Mouse (Mus musculus): ENCODE results near the gene AL607142.1. TPM values are rescaled to one million over a fixed set of nuclear protein-coding genes. Genes with fewer than 3 reads are reported as not detected.

The AL607142.1 gene
- total and polyA plus RNA-seq, 3 experiments: not detected

- no peak overlapping the region for H3K27ac ChIP-seq (ENCODE audit: control insufficient read depth, low read depth, low read length)
- no peaks in the 10 kb centered on the region for H3K4me1 ChIP-seq (ENCODE audit: control insufficient read depth in 1 of 2, insufficient read depth in 2 of 2, low read length in 2 of 2)
- no peak overlapping the region for H3K4me3 ChIP-seq (ENCODE audit: control insufficient read depth in 1 of 2, insufficient read depth in 1 of 2, low read depth in 2 of 2, low read length in 2 of 2)
- H3K36me3 ChIP-seq (ENCODE audit: control insufficient read depth in 1 of 2, insufficient read depth in 2 of 2, low read length in 2 of 2): no peaks in the 10 kb centered on the region
- H3K9me3 ChIP-seq (replicated peaks; ENCODE audit: insufficient read depth, low read length): no peaks in the 10 kb centered on the region
- H3K79me2 ChIP-seq (ENCODE audit: control insufficient read depth, insufficient read depth, low read length, poor library complexity): no peaks in the 10 kb centered on the region
- H3K27me3 ChIP-seq (ENCODE audit: control insufficient read depth in 1 of 2, insufficient read depth in 2 of 2, low read length in 2 of 2): no peaks in the 10 kb centered on the region
- TF ChIP-seq KAT2A (conservative IDR thresholded peaks at IDR 0.05; ENCODE audit: low read depth, low read length) (no peak), TCF12 (IDR thresholded peaks at IDR 0.05; ENCODE audit: low read depth, low read length) (no peak), JUND (IDR thresholded peaks at IDR 0.05; ENCODE audit: low read depth, low read length) (no peak), RAD21 (IDR thresholded peaks at IDR 0.05; ENCODE audit: low read depth, low read length) (no peak), POLR2AphosphoS5 (IDR thresholded peaks at IDR 0.05; ENCODE audit: borderline replicate concordance, low read depth, low read length) (no peak), MAFK (IDR thresholded peaks at IDR 0.05; ENCODE audit: borderline replicate concordance, low read depth, low read length) (no peak), SMC3 (IDR thresholded peaks at IDR 0.05; ENCODE audit: low read depth, low read length) (no peak), MYC (IDR thresholded peaks at IDR 0.05; ENCODE audit: low read depth, low read length) (no peak), HCFC1 (IDR thresholded peaks at IDR 0.05; ENCODE audit: low read depth, low read length) (no peak), CTCF (IDR thresholded peaks at IDR 0.05 in 2 of 3, conservative IDR thresholded peaks at IDR 0.05 in 1 of 3; ENCODE audit: control insufficient read depth in 1 of 3, insufficient read depth in 1 of 3, low read depth in 2 of 3, low read length in 3 of 3, poor library complexity in 1 of 3, severe bottlenecking in 1 of 3) (no peak), MEF2A (IDR thresholded peaks at IDR 0.05; ENCODE audit: extremely low read depth, insufficient replicate concordance, low read depth, low read length, poor library complexity, severe bottlenecking) (no peak), TAL1 (IDR thresholded peaks at IDR 0.05; ENCODE audit: low read length) (no peak), CHD1 (IDR thresholded peaks at IDR 0.05; ENCODE audit: low read depth, low read length) (no peak), MXI1 (IDR thresholded peaks at IDR 0.05; ENCODE audit: low read depth, low read length) (no peak), ZMIZ1 (IDR thresholded peaks at IDR 0.05; ENCODE audit: low read depth, low read length) (no peak), BHLHE40 (IDR thresholded peaks at IDR 0.05; ENCODE audit: borderline replicate concordance, low read depth, low read length) (no peak)
- no peak for DNase-seq (ENCODE audit: low read depth, low spot score)
- no peak overlapping the region for H3K9ac ChIP-seq (ENCODE audit: control insufficient read depth, low read depth, low read length, poor library complexity, severe bottlenecking)
Observed at GRCm38 (mm10) chr4:120130926-120131325, 66.1 kb downstream of the AL607142.1 start.

- DNase-seq (ENCODE audit: low read depth, low spot score): no peak
- Histone ChIP-seq H3K36me3 (ENCODE audit: control insufficient read depth in 1 of 2, insufficient read depth in 2 of 2, low read length in 2 of 2) (no peaks in the 10 kb centered on the region), H3K9me3 (replicated peaks; ENCODE audit: insufficient read depth, low read length) (no peaks in the 10 kb centered on the region), H3K4me1 (ENCODE audit: control insufficient read depth in 1 of 2, insufficient read depth in 2 of 2, low read length in 2 of 2) (no peaks in the 10 kb centered on the region), H3K4me3 (ENCODE audit: control insufficient read depth in 1 of 2, insufficient read depth in 1 of 2, low read depth in 2 of 2, low read length in 2 of 2) (no peak overlapping the region), H3K27me3 (ENCODE audit: control insufficient read depth in 1 of 2, insufficient read depth in 2 of 2, low read length in 2 of 2) (no peaks in the 10 kb centered on the region), H3K79me2 (ENCODE audit: control insufficient read depth, insufficient read depth, low read length, poor library complexity) (no peaks in the 10 kb centered on the region), H3K9ac (ENCODE audit: control insufficient read depth, low read depth, low read length, poor library complexity, severe bottlenecking) (no peak overlapping the region), H3K27ac (ENCODE audit: control insufficient read depth, low read depth, low read length) (no peak overlapping the region)
- TF ChIP-seq E2F4 (IDR thresholded peaks at IDR 0.05; ENCODE audit: borderline replicate concordance, low read depth, low read length) (no peak), CHD2 (IDR thresholded peaks at IDR 0.05; ENCODE audit: low read length) (no peak)
Observed at GRCm38 (mm10) chr4:120131441-120132220, 66.8 kb downstream of the AL607142.1 start.

Measured in MEL (cell line).